Mouse (Mus musculus): ENCODE measurements around the gene Ugt1a9. TPM values are rescaled to one million over a fixed set of nuclear protein-coding genes. Genes with fewer than 3 reads are reported as not detected.
"Not testable (repeated sequence)": the region's sequence is repeated elsewhere in the genome, so short reads cannot be mapped to it uniquely, and the experiment has no call there.

Ugt1a9 gene
- polyA plus RNA-seq, 1 experiment, result not detected

- H3K36me3 ChIP-seq (ENCODE audit: control insufficient read depth, insufficient read depth, low read length, poor library complexity, severe bottlenecking); H3K4me1 ChIP-seq (ENCODE audit: control insufficient read depth, insufficient read depth, low read length); H3K4me3 ChIP-seq (ENCODE audit: low read depth, low read length); H3K9me3 ChIP-seq (replicated peaks; ENCODE audit: control insufficient read depth, insufficient read depth, low read length, poor library complexity, severe bottlenecking); H3K9ac ChIP-seq (ENCODE audit: low read depth, poor library complexity, severe bottlenecking); H3K27ac ChIP-seq (ENCODE audit: insufficient read depth, low read length); H3K27me3 ChIP-seq (ENCODE audit: control insufficient read depth, insufficient read depth, low read length, poor library complexity, severe bottlenecking): not testable (repeated sequence)
Measured at GRCm38 (mm10) chr1:88130223-88130622, 59.6 kb downstream of the Ugt1a9 start.

- TF ChIP-seq CTCF (IDR thresholded peaks at IDR 0.05; ENCODE audit: low read depth, low read length), result no peak
- no peak for TF ChIP-seq POLR2A (IDR thresholded peaks at IDR 0.05; ENCODE audit: insufficient read depth, low read length)
- TF ChIP-seq EP300 (IDR thresholded peaks at IDR 0.05; ENCODE audit: insufficient read depth, low read depth, low read length), result no peak
- Histone ChIP-seq H3K9me3 (replicated peaks; ENCODE audit: control insufficient read depth, insufficient read depth, low read length, poor library complexity, severe bottlenecking) (no peaks in the 10 kb centered on the region), H3K9ac (ENCODE audit: low read depth, poor library complexity, severe bottlenecking) (no peak overlapping the region), H3K27ac (ENCODE audit: insufficient read depth, low read length) (no peak overlapping the region), H3K27me3 (ENCODE audit: control insufficient read depth, insufficient read depth, low read length, poor library complexity, severe bottlenecking) (no peaks in the 10 kb centered on the region), H3K4me3 (ENCODE audit: low read depth, low read length) (no peak overlapping the region), H3K4me1 (ENCODE audit: control insufficient read depth, insufficient read depth, low read length) (no peaks in the 10 kb centered on the region), H3K36me3 (ENCODE audit: control insufficient read depth, insufficient read depth, low read length, poor library complexity, severe bottlenecking) (no peaks in the 10 kb centered on the region)
Measured at GRCm38 (mm10) chr1:88133908-88134456, 63.4 kb downstream of the Ugt1a9 start.

GRCm38 (mm10) chr1:88134457-88135011 lies 63.9 kb downstream of the Ugt1a9 start, which contains the start of gene Ugt1a6a:
Ugt1a6a (plus strand) TSS chr1:88134809.
- H3K4me3 ChIP-seq (ENCODE audit: low read depth, low read length); H3K27ac ChIP-seq (ENCODE audit: insufficient read depth, low read length): not testable (repeated sequence)

GRCm38 (mm10) chr1:88135229-88135904 lies 64.8 kb downstream of the Ugt1a9 start:
- H3K4me3 ChIP-seq (ENCODE audit: low read depth, low read length); H3K27ac ChIP-seq (ENCODE audit: insufficient read depth, low read length); H3K27me3 ChIP-seq (ENCODE audit: control insufficient read depth, insufficient read depth, low read length, poor library complexity, severe bottlenecking); H3K9ac ChIP-seq (ENCODE audit: low read depth, poor library complexity, severe bottlenecking); H3K36me3 ChIP-seq (ENCODE audit: control insufficient read depth, insufficient read depth, low read length, poor library complexity, severe bottlenecking); H3K4me1 ChIP-seq (ENCODE audit: control insufficient read depth, insufficient read depth, low read length); H3K9me3 ChIP-seq (replicated peaks; ENCODE audit: control insufficient read depth, insufficient read depth, low read length, poor library complexity, severe bottlenecking): not testable (repeated sequence)

More at GRCm38 (mm10) chr1:88134457-88135011, 63.9 kb downstream of the Ugt1a9 start, which contains the start of gene Ugt1a6a:
- H3K36me3 ChIP-seq (ENCODE audit: control insufficient read depth, insufficient read depth, low read length, poor library complexity, severe bottlenecking); H3K9ac ChIP-seq (ENCODE audit: low read depth, poor library complexity, severe bottlenecking); H3K4me1 ChIP-seq (ENCODE audit: control insufficient read depth, insufficient read depth, low read length); H3K27me3 ChIP-seq (ENCODE audit: control insufficient read depth, insufficient read depth, low read length, poor library complexity, severe bottlenecking); H3K9me3 ChIP-seq (replicated peaks; ENCODE audit: control insufficient read depth, insufficient read depth, low read length, poor library complexity, severe bottlenecking): not testable (repeated sequence)

- H3K4me3 ChIP-seq (ENCODE audit: low read depth, low read length), result no peak overlapping the region
- H3K36me3 ChIP-seq (ENCODE audit: control insufficient read depth, insufficient read depth, low read length, poor library complexity, severe bottlenecking), result no peaks in the 10 kb centered on the region
- H3K27me3 ChIP-seq (ENCODE audit: control insufficient read depth, insufficient read depth, low read length, poor library complexity, severe bottlenecking), result no peaks in the 10 kb centered on the region
- no peak overlapping the region for H3K9ac ChIP-seq (ENCODE audit: low read depth, poor library complexity, severe bottlenecking)
- H3K9me3 ChIP-seq (replicated peaks; ENCODE audit: control insufficient read depth, insufficient read depth, low read length, poor library complexity, severe bottlenecking), result no peaks in the 10 kb centered on the region
- no peak overlapping the region for H3K27ac ChIP-seq (ENCODE audit: insufficient read depth, low read length)
- no peaks in the 10 kb centered on the region for H3K4me1 ChIP-seq (ENCODE audit: control insufficient read depth, insufficient read depth, low read length)
- TF ChIP-seq POLR2A (IDR thresholded peaks at IDR 0.05; ENCODE audit: insufficient read depth, low read length), result no peak
- TF ChIP-seq CTCF (IDR thresholded peaks at IDR 0.05; ENCODE audit: low read depth, low read length), result no peak
- no peak for TF ChIP-seq EP300 (IDR thresholded peaks at IDR 0.05; ENCODE audit: insufficient read depth, low read depth, low read length)
Measured at GRCm38 (mm10) chr1:88136646-88137045, 66.0 kb downstream of the Ugt1a9 start.

GRCm38 (mm10) chr1:88137264-88137663 lies 66.7 kb downstream of the Ugt1a9 start:
- Histone ChIP-seq H3K36me3 (ENCODE audit: control insufficient read depth, insufficient read depth, low read length, poor library complexity, severe bottlenecking) (no peaks in the 10 kb centered on the region), H3K9ac (ENCODE audit: low read depth, poor library complexity, severe bottlenecking) (no peak overlapping the region), H3K4me3 (ENCODE audit: low read depth, low read length) (no peak overlapping the region), H3K4me1 (ENCODE audit: control insufficient read depth, insufficient read depth, low read length) (no peaks in the 10 kb centered on the region), H3K9me3 (replicated peaks; ENCODE audit: control insufficient read depth, insufficient read depth, low read length, poor library complexity, severe bottlenecking) (no peaks in the 10 kb centered on the region), H3K27me3 (ENCODE audit: control insufficient read depth, insufficient read depth, low read length, poor library complexity, severe bottlenecking) (no peaks in the 10 kb centered on the region), H3K27ac (ENCODE audit: insufficient read depth, low read length) (no peak overlapping the region)
- TF ChIP-seq EP300 (IDR thresholded peaks at IDR 0.05; ENCODE audit: insufficient read depth, low read depth, low read length), result no peak
- no peak for TF ChIP-seq CTCF (IDR thresholded peaks at IDR 0.05; ENCODE audit: low read depth, low read length)
- TF ChIP-seq POLR2A (IDR thresholded peaks at IDR 0.05; ENCODE audit: insufficient read depth, low read length), result no peak

Data from ES-Bruce4 (cell line).